Mouse (Mus musculus) CH12.LX (cell line): ENCODE measurements at regions not wholly inside any gene's neighbourhood (a gene's known extent, or its start where the extent isn't known, plus 50 kb on each side); places are given as distances from the start of the nearest gene placed in this dataset.

ENCODE experiments used
- DNase-seq: peaks from one replicate; pipeline ENCODE4 v3.0.0-alpha.2; 2013; ENCODE audit errors: extremely low read depth
- H3K27ac ChIP-seq: 2 replicates; pipeline ENCODE4 v1.5.1; 2012; ENCODE audit warnings: low read depth, mild to moderate bottlenecking, control low read depth, moderate library complexity; ENCODE audit not compliant: insufficient read depth
- H3K27me3 ChIP-seq: replicated peaks from 2 replicates; pipeline ENCODE3; 2012; ENCODE audit warnings: inconsistent platforms
- H3K36me3 ChIP-seq, 2 experiments: replicated peaks in 1 of 2; 2 replicates each; pipeline versions ENCODE3 to v1.6.1; 2012; ENCODE audit warnings: inconsistent platforms in 1 of 2, low read length in 1 of 2, mild to moderate bottlenecking in 1 of 2, mixed read lengths in 1 of 2, moderate library complexity in 1 of 2; ENCODE audit not compliant: control insufficient read depth in 1 of 2, insufficient read depth in 1 of 2
- H3K4me1 ChIP-seq, 2 experiments: 2 replicates each; pipeline ENCODE4 v1.6.1; 2012; ENCODE audit warnings: inconsistent platforms in 1 of 2, moderate library complexity in 1 of 2; ENCODE audit not compliant: insufficient read depth in 2 of 2, control insufficient read depth in 1 of 2
- H3K4me2 ChIP-seq: 2 replicates; pipeline ENCODE4 v1.6.1; 2012; ENCODE audit warnings: low read depth, mild to moderate bottlenecking, control low read depth; ENCODE audit not compliant: poor library complexity, insufficient read depth, severe bottlenecking
- H3K4me3 ChIP-seq, 3 experiments: fragments of 150-350 bp in 1 of 3; sonication (generic) in 1 of 3; replicated peaks in 1 of 3; 2 replicates each; pipeline versions ENCODE3 to v1.5.1; 2011 to 2012; ENCODE audit warnings: low read depth in 2 of 3, low read length in 2 of 3, mild to moderate bottlenecking in 2 of 3, moderate library complexity in 2 of 3, control low read depth in 1 of 3, improper control_type of control experiment in 1 of 3, inconsistent platforms in 1 of 3, mixed read lengths in 1 of 3; ENCODE audit not compliant: poor library complexity in 1 of 3
- H3K79me2 ChIP-seq: replicated peaks from 2 replicates; pipeline ENCODE4 v1.6.1; 2012; ENCODE audit warnings: mild to moderate bottlenecking, moderate library complexity; ENCODE audit not compliant: control insufficient read depth, poor library complexity, insufficient read depth, severe bottlenecking; ENCODE audit errors: extremely low read depth
- H3K9ac ChIP-seq: 2 replicates; pipeline ENCODE4 v1.6.1; 2012; ENCODE audit warnings: low read depth, mild to moderate bottlenecking, control low read depth, moderate library complexity; ENCODE audit not compliant: insufficient read depth
- H3K9me3 ChIP-seq: replicated peaks from 2 replicates; pipeline ENCODE3; 2012; ENCODE audit warnings: low read length, inconsistent platforms, mixed read lengths
- EP300 ChIP-seq: IDR thresholded peaks from 2 replicates; pipeline ENCODE4 v1.6.1; 2011; ENCODE audit warnings: low read length, improper control_type of control experiment
- IRF4 ChIP-seq: IDR thresholded peaks from 2 replicates; pipeline ENCODE4 v1.6.1; 2014; ENCODE audit warnings: low read depth, mild to moderate bottlenecking, inconsistent platforms, low read length, improper control_type of control experiment
- JUN ChIP-seq: IDR thresholded peaks from 2 replicates; pipeline ENCODE4 v1.6.1; 2011; ENCODE audit warnings: low read depth, mild to moderate bottlenecking, low read length, improper control_type of control experiment, moderate library complexity; ENCODE audit not compliant: insufficient read depth
- MYC ChIP-seq: IDR thresholded peaks from 2 replicates; pipeline ENCODE4 v1.6.1; 2011; ENCODE audit warnings: low read depth, mild to moderate bottlenecking, improper control_type of control experiment, low read length
- POLR2A ChIP-seq: IDR thresholded peaks from 2 replicates; pipeline ENCODE4 v1.6.1; 2011; ENCODE audit warnings: low read depth, mild to moderate bottlenecking, improper control_type of control experiment, low read length
- POLR2AphosphoS2 ChIP-seq: IDR thresholded peaks from 2 replicates; pipeline ENCODE4 v1.6.1; 2011; ENCODE audit warnings: low read depth, low read length, improper control_type of control experiment
- RCOR1 ChIP-seq: conservative IDR thresholded peaks from 2 replicates; pipeline ENCODE4 v1.6.1; 2012; ENCODE audit warnings: low read depth, mild to moderate bottlenecking, inconsistent platforms, low read length, improper control_type of control experiment
- SIN3A ChIP-seq: IDR thresholded peaks from 2 replicates; pipeline ENCODE4 v1.6.1; 2012; ENCODE audit warnings: low read length, improper control_type of control experiment, inconsistent platforms
- SMC3 ChIP-seq: IDR thresholded peaks from 2 replicates; pipeline ENCODE4 v1.6.1; 2011; ENCODE audit warnings: low read depth, low read length, improper control_type of control experiment
- USF1 ChIP-seq: IDR thresholded peaks from 2 replicates; pipeline ENCODE4 v1.6.1; 2014; ENCODE audit warnings: low read depth, mild to moderate bottlenecking, inconsistent platforms, low read length, improper control_type of control experiment
- ZKSCAN1 ChIP-seq: IDR thresholded peaks from 2 replicates; pipeline ENCODE4 v1.6.1; 2012; ENCODE audit warnings: low read depth, inconsistent platforms, low read length, improper control_type of control experiment, borderline replicate concordance
- ZMIZ1 ChIP-seq: IDR thresholded peaks from 2 replicates; pipeline ENCODE4 v1.6.1; 2012; ENCODE audit warnings: low read depth, mild to moderate bottlenecking, inconsistent platforms, low read length, improper control_type of control experiment
- dilution Hi-C: fragments of 300-500 bp; cut with MboI; formaldehyde crosslinking; loops from 2 replicates; pipeline ENCODE4 v1.14.3; 2020; ENCODE audit warnings: low sequenced_read_pairs; ENCODE audit not compliant: extremely low pct_unique_long_range_greater_than_20kb, extremely low pct_ligation_motif_present
- in situ Hi-C: fragments of 300-500 bp; cut with MboI; formaldehyde crosslinking; loops from 3 replicates; pipeline ENCODE4 v1.14.3; 2019; ENCODE audit warnings: low sequenced_read_pairs, low pct_ligation_motif_present, low pct_unique_long_range_greater_than_20kb, mixed read lengths

- no peaks in the 10 kb centered on the region for H3K4me1 ChIP-seq
- H3K9me3 ChIP-seq, result peaks cover 84% of the 10 kb centered on the region
Measured at GRCm38 (mm10) chr12:106943874-106944273, 544.6 kb upstream of the 3110018I06Rik start.

DNA sequence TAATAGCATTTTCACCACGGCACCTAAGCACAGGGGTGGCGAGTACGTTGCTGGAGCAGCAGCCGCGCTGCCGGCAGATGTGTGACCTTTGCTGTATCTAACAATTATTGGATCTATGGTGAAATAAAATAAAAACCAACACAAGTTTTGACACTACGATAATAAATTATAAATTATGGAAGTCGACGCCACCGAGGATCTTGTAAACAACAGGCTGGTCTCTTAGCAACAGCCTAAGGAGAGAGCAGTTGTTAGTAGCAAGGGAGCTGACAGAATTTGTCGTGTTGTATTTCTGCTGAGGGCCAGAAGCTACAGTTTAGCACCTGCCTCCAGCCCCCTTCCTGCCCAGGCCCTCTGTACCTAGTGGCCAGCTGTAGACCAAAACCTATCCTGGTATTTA, 535.8 kb upstream of the 3110018I06Rik start:
- dilution Hi-C loops, result no loop called here
- peaks cover 84% of the 10 kb centered on the region for H3K9me3 ChIP-seq

More at GRCm38 (mm10) chr12:106943874-106944273, 544.6 kb upstream of the 3110018I06Rik start:
- H3K27ac ChIP-seq, result no peak overlapping the region
- H3K27me3 ChIP-seq, result no peaks in the 10 kb centered on the region
- H3K4me2 ChIP-seq, result no peak overlapping the region
- in situ Hi-C loops, result no loop called here
- no peaks in the 10 kb centered on the region for H3K36me3 ChIP-seq
- no peak for DNase-seq
- dilution Hi-C loops, result no loop called here
- no peak overlapping the region for H3K4me3 ChIP-seq
- no peak overlapping the region for H3K9ac ChIP-seq
- H3K79me2 ChIP-seq, result no peaks in the 10 kb centered on the region
- no peak for TF ChIP-seq RCOR1

DNA sequence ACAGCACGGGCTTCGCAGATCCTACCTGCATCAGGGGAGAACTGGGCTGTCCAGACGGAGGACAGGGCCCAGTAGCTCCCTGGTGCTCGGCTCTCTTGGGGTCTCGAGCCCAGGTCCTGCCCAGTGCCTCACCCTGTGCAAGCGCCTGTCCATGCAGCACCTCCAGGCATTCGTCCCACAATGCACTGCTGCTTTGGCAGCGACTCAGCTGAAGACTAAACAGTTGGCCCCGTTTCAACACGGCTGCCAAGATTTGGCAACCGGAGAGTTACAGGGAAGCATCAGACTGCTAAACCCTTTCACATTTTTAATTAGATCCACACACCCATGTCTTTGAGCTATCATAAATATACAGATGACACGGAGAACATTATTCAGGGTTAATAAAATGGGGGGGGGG, 532.7 kb upstream of the 3110018I06Rik start:
- TF ChIP-seq IRF4 (no peak), ZKSCAN1 (no peak), POLR2A (no peak), SMC3 (no peak)
- peaks cover 91% of the 10 kb centered on the region for H3K9me3 ChIP-seq
- DNase-seq, result no peak
- no peak overlapping the region for H3K4me3 ChIP-seq
- H3K27ac ChIP-seq, result no peak overlapping the region
- dilution Hi-C loops (no loop called here), in situ Hi-C loops (no loop called here)
- H3K4me1 ChIP-seq, result no peaks in the 10 kb centered on the region
- no peaks in the 10 kb centered on the region for H3K79me2 ChIP-seq
- no peak overlapping the region for H3K4me2 ChIP-seq
- no peaks in the 10 kb centered on the region for H3K27me3 ChIP-seq
- H3K36me3 ChIP-seq, result no peaks in the 10 kb centered on the region
- no peak overlapping the region for H3K9ac ChIP-seq

More for the DNA sequence above, 535.8 kb upstream of the 3110018I06Rik start:
- Histone ChIP-seq H3K4me1 (no peaks in the 10 kb centered on the region), H3K4me2 (no peak overlapping the region), H3K9ac (no peak overlapping the region), H3K27ac (no peak overlapping the region), H3K4me3 (no peak overlapping the region), H3K36me3 (no peaks in the 10 kb centered on the region), H3K27me3 (no peaks in the 10 kb centered on the region), H3K79me2 (no peaks in the 10 kb centered on the region)
- in situ Hi-C loops, result no loop called here
- no peak for DNase-seq
- TF ChIP-seq POLR2AphosphoS2, result no peak
- TF ChIP-seq EP300, result no peak
- TF ChIP-seq SIN3A, result no peak
- TF ChIP-seq ZKSCAN1, result no peak
- TF ChIP-seq ZMIZ1, result no peak
- no peak for TF ChIP-seq USF1
- TF ChIP-seq JUN, result no peak
- no peak for TF ChIP-seq SMC3
- no peak for TF ChIP-seq MYC
